Mouse (Mus musculus) stomach, postnatal 0 days (tissue): ENCODE measurements around the gene Peak1.

ENCODE experiments used
- CTCF ChIP-seq: IDR thresholded peaks from 2 replicates; pipeline ENCODE4 v1.5.1; 2016; ENCODE audit warnings: antibody characterized with exemption, low read depth, mild to moderate bottlenecking, moderate library complexity
- EP300 ChIP-seq: optimal IDR thresholded peaks from 2 replicates; pipeline ENCODE3; 2016; ENCODE audit warnings: antibody characterized with exemption

DNA sequence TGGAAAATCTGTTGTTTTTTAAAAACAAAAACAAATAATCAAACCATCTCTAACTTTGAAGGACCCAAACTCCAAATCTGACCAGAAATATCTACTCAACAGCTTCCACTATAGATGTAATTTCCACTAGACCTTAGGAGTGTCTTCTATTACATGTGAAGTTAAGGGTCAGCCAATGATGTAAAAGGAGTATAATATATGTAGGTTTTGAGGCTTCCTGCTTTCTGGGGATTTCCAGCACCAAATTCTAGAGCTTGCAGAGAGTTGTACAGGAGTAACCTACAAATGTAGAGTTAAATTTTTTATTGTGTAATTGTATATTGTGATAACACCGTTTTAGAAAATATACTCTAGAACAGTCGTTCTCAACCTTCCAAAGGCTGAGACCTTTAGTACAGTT lies 96.6 kb downstream of the Peak1 start:
- TF ChIP-seq CTCF = no peak
- TF ChIP-seq EP300 = no peak
